In the genomic region with DNA sequence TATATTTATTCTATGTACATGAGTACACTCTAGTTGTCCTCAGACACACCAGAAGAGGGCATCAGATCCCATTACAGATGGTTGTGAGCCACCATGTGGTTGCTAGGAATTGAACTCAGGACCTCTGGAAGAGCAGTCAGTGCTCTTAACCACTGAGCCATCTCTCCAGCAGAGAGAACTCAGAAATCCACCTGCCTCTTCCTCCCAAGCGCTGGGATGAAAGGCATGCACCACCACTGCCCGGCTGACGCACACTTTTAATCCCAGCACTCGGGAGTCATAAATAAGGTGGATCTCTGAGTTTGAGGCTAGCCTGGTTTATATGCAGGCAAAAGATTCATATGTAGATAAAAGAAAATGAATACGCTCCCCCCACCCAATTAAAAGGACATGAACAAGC, we compare ENCODE assay signal across 8 mouse cellular contexts. TPM values are rescaled to one million over a fixed set of nuclear protein-coding genes. Genes with fewer than 3 reads are reported as not detected.
DNase-seq lines count a peak whose midpoint lies in the region; ATAC-seq and TF ChIP-seq lines count a peak whose summit lies in the region.
"Not testable (repeated sequence)": the region's sequence is repeated elsewhere in the genome, so short reads cannot be mapped to it uniquely, and the experiment has no call there.

No protein-coding gene starts in this region.

- DNase-seq in MEL (ENCODE audit: low read depth, low spot score); forebrain, embryonic 11.5 days (ENCODE audit: low spot score); layer of hippocampus, adult 2 months (ENCODE audit: low spot score in 2 of 2); liver, embryonic 14.5 days (ENCODE audit: low read depth in 3 of 3, low spot score in 3 of 3): not testable (repeated sequence)

- H3K27me3 ChIP-seq in MEL (ENCODE audit: control insufficient read depth in 1 of 2, insufficient read depth in 2 of 2, low read length in 2 of 2); forebrain, embryonic 11.5 days (ENCODE audit: control insufficient read depth, insufficient read depth, low read length); heart, embryonic 11.5 days (ENCODE audit: control insufficient read depth, insufficient read depth, low read length); hindbrain, embryonic 15.5 days; liver, embryonic 14.5 days (ENCODE audit: control insufficient read depth, insufficient read depth, low read length); midbrain, embryonic 12.5 days; stomach, embryonic 15.5 days (replicated peaks): not testable (repeated sequence)

- H3K27ac ChIP-seq in MEL (ENCODE audit: control insufficient read depth, low read depth, low read length), result peak overlapping the region; percentile 10; the same call in 1 of the 2 replicates
- H3K27ac ChIP-seq in forebrain, embryonic 11.5 days (ENCODE audit: low read depth, low read length); heart, embryonic 11.5 days (ENCODE audit: low read depth, low read length); liver, embryonic 14.5 days; midbrain, embryonic 12.5 days (replicated peaks): not testable (repeated sequence)
- peak overlapping the region; percentile 34; the same call in 1 of the 2 replicates for H3K27ac ChIP-seq in hindbrain, embryonic 15.5 days (replicated peaks)
- peak overlapping the region; percentile 84 for H3K27ac ChIP-seq in layer of hippocampus, adult 2 months
- H3K27ac ChIP-seq in stomach, embryonic 15.5 days, result 0 out of 2 replicates have a peak overlapping the region, but pooled peaks have one; percentile 31

- not testable (repeated sequence) for H3K9me3 ChIP-seq in MEL (replicated peaks; ENCODE audit: insufficient read depth, low read length); forebrain, embryonic 11.5 days (ENCODE audit: control insufficient read depth, low read length); heart, embryonic 11.5 days (replicated peaks; ENCODE audit: control insufficient read depth, low read length); hindbrain, embryonic 15.5 days; liver, embryonic 14.5 days (ENCODE audit: control insufficient read depth, low read length); midbrain, embryonic 12.5 days; stomach, embryonic 15.5 days

- not testable (repeated sequence) for H3K79me2 ChIP-seq in MEL (ENCODE audit: control insufficient read depth, insufficient read depth, low read length, poor library complexity)

- not testable (repeated sequence) for TF ChIP-seq CTCF in MEL (IDR thresholded peaks at IDR 0.05 in 2 of 3, conservative IDR thresholded peaks at IDR 0.05 in 1 of 3; ENCODE audit: control insufficient read depth in 1 of 3, insufficient read depth in 1 of 3, low read depth in 2 of 3, low read length in 3 of 3, poor library complexity in 1 of 3, severe bottlenecking in 1 of 3); liver, embryonic 14.5 days (IDR thresholded peaks at IDR 0.05; ENCODE audit: low read depth)
- peak; percentile 42 for TF ChIP-seq CTCF in layer of hippocampus, adult 2 months (conservative IDR thresholded peaks at IDR 0.05)

- peak overlapping the region; percentile 63 for H3K9ac ChIP-seq in MEL (ENCODE audit: control insufficient read depth, low read depth, low read length, poor library complexity, severe bottlenecking)
- not testable (repeated sequence) for H3K9ac ChIP-seq in forebrain, embryonic 11.5 days (ENCODE audit: low read length); heart, embryonic 11.5 days (ENCODE audit: low read depth, low read length); hindbrain, embryonic 15.5 days; midbrain, embryonic 12.5 days (replicated peaks); stomach, embryonic 15.5 days
- H3K9ac ChIP-seq in liver, embryonic 14.5 days (replicated peaks), result peak overlapping the region; percentile 24

- peak overlapping the region; percentile 31; the same call in 1 of the 2 replicates for H3K4me2 ChIP-seq in forebrain, embryonic 11.5 days (ENCODE audit: low read depth, low read length, severe bottlenecking)
- H3K4me2 ChIP-seq in heart, embryonic 11.5 days, result peak overlapping the region; percentile 54
- H3K4me2 ChIP-seq in hindbrain, embryonic 15.5 days, result peak overlapping the region; percentile 41
- H3K4me2 ChIP-seq in liver, embryonic 14.5 days (ENCODE audit: low read depth), result peak overlapping the region; percentile 57
- H3K4me2 ChIP-seq in midbrain, embryonic 12.5 days (replicated peaks), result peak overlapping the region; percentile 33
- H3K4me2 ChIP-seq in stomach, embryonic 15.5 days, result peak overlapping the region; percentile 37; the same call in 1 of the 2 replicates

- TF ChIP-seq EP300 in MEL (IDR thresholded peaks at IDR 0.05; ENCODE audit: low read depth in 1 of 2, low read length in 2 of 2); liver, embryonic 14.5 days (IDR thresholded peaks at IDR 0.05; ENCODE audit: low read depth): not testable (repeated sequence)

- not testable (repeated sequence) for TF ChIP-seq RAD21 in MEL (IDR thresholded peaks at IDR 0.05; ENCODE audit: low read depth, low read length)

- WGBS in forebrain, embryonic 11.5 days, result 85% methylated on average over 5 of the region's 5 CpGs
- WGBS in heart, embryonic 11.5 days (ENCODE audit: insufficient replicate concordance), result 79% methylated on average over 5 of the region's 5 CpGs
- WGBS in hindbrain, embryonic 15.5 days, result 91% methylated on average over 5 of the region's 5 CpGs
- 70% methylated on average over 5 of the region's 5 CpGs for WGBS in liver, embryonic 14.5 days (ENCODE audit: insufficient replicate concordance)
- WGBS in midbrain, embryonic 12.5 days, result 85% methylated on average over 5 of the region's 5 CpGs
- 81% methylated on average over 5 of the region's 5 CpGs for WGBS in stomach, embryonic 15.5 days

- peak overlapping the region; percentile 63 to 92 for H3K4me3 ChIP-seq in MEL (ENCODE audit: control insufficient read depth in 1 of 2, insufficient read depth in 1 of 2, low read depth in 2 of 2, low read length in 2 of 2)
- not testable (repeated sequence) for H3K4me3 ChIP-seq in forebrain, embryonic 11.5 days (ENCODE audit: low read depth, low read length)
- peak overlapping the region; percentile 22; the same call in 1 of the 2 replicates for H3K4me3 ChIP-seq in heart, embryonic 11.5 days (ENCODE audit: low read depth, low read length)
- 0 out of 2 replicates have a peak overlapping the region, but pooled peaks have one; percentile 9 for H3K4me3 ChIP-seq in hindbrain, embryonic 15.5 days
- H3K4me3 ChIP-seq in layer of hippocampus, adult 2 months, result peak overlapping the region; percentile 62
- peak overlapping the region in 1 of 2 experiments; percentile 41; a peak in 2 of 4 replicates for H3K4me3 ChIP-seq in liver, embryonic 14.5 days (ENCODE audit: insufficient read depth in 1 of 2, low read depth in 2 of 2, low read length in 2 of 2)
- peak overlapping the region; percentile 23; the same call in 1 of the 2 replicates for H3K4me3 ChIP-seq in midbrain, embryonic 12.5 days
- peak overlapping the region; percentile 21 for H3K4me3 ChIP-seq in stomach, embryonic 15.5 days (replicated peaks)

- TF ChIP-seq POLR2A in MEL (IDR thresholded peaks at IDR 0.05; ENCODE audit: control insufficient read depth in 1 of 2, insufficient read depth in 1 of 2, low read depth in 1 of 2, low read length in 2 of 2, poor library complexity in 1 of 2), result not testable (repeated sequence)

- ATAC-seq in forebrain, embryonic 11.5 days (replicated peaks; ENCODE audit: low FRiP score); heart, embryonic 11.5 days (replicated peaks; ENCODE audit: insufficient number of reproducible peaks, low FRiP score, low TSS enrichment); hindbrain, embryonic 15.5 days (ENCODE audit: low FRiP score, low read depth); liver, embryonic 14.5 days (ENCODE audit: insufficient read depth); midbrain, embryonic 12.5 days (ENCODE audit: low FRiP score, low read depth); stomach, embryonic 15.5 days (ENCODE audit: insufficient read depth, low FRiP score, low read depth): not testable (repeated sequence)

- not testable (repeated sequence) for H3K36me3 ChIP-seq in MEL (ENCODE audit: control insufficient read depth in 1 of 2, insufficient read depth in 2 of 2, low read length in 2 of 2); forebrain, embryonic 11.5 days (ENCODE audit: control insufficient read depth, insufficient read depth, low read length); heart, embryonic 11.5 days (ENCODE audit: control insufficient read depth, insufficient read depth, low read length); hindbrain, embryonic 15.5 days; liver, embryonic 14.5 days (replicated peaks; ENCODE audit: control insufficient read depth, insufficient read depth, low read depth); midbrain, embryonic 12.5 days; stomach, embryonic 15.5 days

- not testable (repeated sequence) for H3K4me1 ChIP-seq in MEL (ENCODE audit: control insufficient read depth in 1 of 2, insufficient read depth in 2 of 2, low read length in 2 of 2); forebrain, embryonic 11.5 days (replicated peaks; ENCODE audit: control insufficient read depth, insufficient read depth, low read length); heart, embryonic 11.5 days (ENCODE audit: control insufficient read depth, insufficient read depth, low read length); hindbrain, embryonic 15.5 days (replicated peaks); liver, embryonic 14.5 days (replicated peaks; ENCODE audit: control insufficient read depth in 2 of 2, insufficient read depth in 2 of 2, low read length in 1 of 2); midbrain, embryonic 12.5 days; stomach, embryonic 15.5 days

RNA-seq across cellular contexts. Expression of a gene that starts 0.5 kb away (rescaled TPM):
- total RNA-seq in MEL (2012; rRNA removed), result 6.7 and 6.9 TPM in 2 replicates
- 10 to 100 TPM in 1 of 2 experiments, not detected in 1; 15.6 TPM for polyA plus RNA-seq in MEL (2012; ENCODE audit: insufficient read depth in 1 of 2, insufficient read length in 2 of 2, low read depth in 1 of 2, low replicate concordance in 2 of 2, missing spikeins in 1 of 2)
- 4.8 and 6.3 TPM in 2 replicates for polyA plus RNA-seq in forebrain, embryonic 11.5 days (2014; fragmentation: Nextera tagmentation; extraction: Ambion mirVana)
- 1.5 and 2.5 TPM in 2 replicates for polyA plus RNA-seq in heart, embryonic 11.5 days (2014; fragmentation: Nextera tagmentation; extraction: Ambion mirVana)
- 12.0 and 15.8 TPM in 2 replicates for polyA plus RNA-seq in hindbrain, embryonic 15.5 days (2015; fragmentation: Nextera tagmentation; extraction: Ambion mirVana)
- total RNA-seq in layer of hippocampus, adult 2 months (2021), result 10 to 100 TPM; 37.1 to 38.0 TPM
- polyA plus RNA-seq in liver, embryonic 14.5 days (2012; rRNA removed), result 3.8 and 3.9 TPM in 2 replicates
- 0.58 and 0.90 TPM in 2 replicates for polyA plus RNA-seq in liver, embryonic 14.5 days (2014; fragmentation: Nextera tagmentation; extraction: Ambion mirVana)
- polyA plus RNA-seq in midbrain, embryonic 12.5 days (2016; fragmentation: Nextera tagmentation; extraction: Ambion mirVana), result 4.1 and 4.7 TPM in 2 replicates
- polyA plus RNA-seq in stomach, embryonic 15.5 days (2015; fragmentation: Nextera tagmentation; extraction: Ambion mirVana), result 5.4 and 5.8 TPM in 2 replicates

RNA-seq across cellular contexts. Expression of a gene that starts 23.0 kb away (rescaled TPM):
- 7.9 and 8.5 TPM in 2 replicates for total RNA-seq in MEL (2012; rRNA removed)
- polyA plus RNA-seq in MEL (2012; ENCODE audit: insufficient read depth in 1 of 2, insufficient read length in 2 of 2, low read depth in 1 of 2, low replicate concordance in 2 of 2, missing spikeins in 1 of 2), result 10 to 100 TPM in 1 of 2 experiments, not detected in 1; 12.0 TPM
- polyA plus RNA-seq in forebrain, embryonic 11.5 days (2014; fragmentation: Nextera tagmentation; extraction: Ambion mirVana), result 17.2 and 17.8 TPM in 2 replicates
- polyA plus RNA-seq in heart, embryonic 11.5 days (2014; fragmentation: Nextera tagmentation; extraction: Ambion mirVana), result 11.4 and 13.9 TPM in 2 replicates
- polyA plus RNA-seq in hindbrain, embryonic 15.5 days (2015; fragmentation: Nextera tagmentation; extraction: Ambion mirVana), result 14.2 and 14.9 TPM in 2 replicates
- 1 to 10 TPM; 9.1 to 9.7 TPM for total RNA-seq in layer of hippocampus, adult 2 months (2021)
- 3.2 and 3.3 TPM in 2 replicates for polyA plus RNA-seq in liver, embryonic 14.5 days (2012; rRNA removed)
- polyA plus RNA-seq in liver, embryonic 14.5 days (2014; fragmentation: Nextera tagmentation; extraction: Ambion mirVana), result 3.1 and 4.0 TPM in 2 replicates
- polyA plus RNA-seq in midbrain, embryonic 12.5 days (2016; fragmentation: Nextera tagmentation; extraction: Ambion mirVana), result 18.3 and 19.1 TPM in 2 replicates
- 14.7 and 18.7 TPM in 2 replicates for polyA plus RNA-seq in stomach, embryonic 15.5 days (2015; fragmentation: Nextera tagmentation; extraction: Ambion mirVana)

RNA-seq across cellular contexts. Expression of a gene that starts 47.5 kb away (rescaled TPM):
- 0.12 and 0.13 TPM in 2 replicates for total RNA-seq in MEL (2012; rRNA removed)
- under 1 TPM in 1 of 2 experiments, not detected in 1; 0.19 TPM for polyA plus RNA-seq in MEL (2012; ENCODE audit: insufficient read depth in 1 of 2, insufficient read length in 2 of 2, low read depth in 1 of 2, low replicate concordance in 2 of 2, missing spikeins in 1 of 2)
- polyA plus RNA-seq in forebrain, embryonic 11.5 days (2014; fragmentation: Nextera tagmentation; extraction: Ambion mirVana), result 11.6 and 15.7 TPM in 2 replicates
- 1.7 and 3.0 TPM in 2 replicates for polyA plus RNA-seq in heart, embryonic 11.5 days (2014; fragmentation: Nextera tagmentation; extraction: Ambion mirVana)
- polyA plus RNA-seq in hindbrain, embryonic 15.5 days (2015; fragmentation: Nextera tagmentation; extraction: Ambion mirVana), result 2.2 TPM in 2 replicates
- 1 to 10 TPM; 1.6 to 1.8 TPM for total RNA-seq in layer of hippocampus, adult 2 months (2021)
- polyA plus RNA-seq in liver, embryonic 14.5 days (2012; rRNA removed), result 0.45 and 0.52 TPM in 2 replicates
- 0.10 and 0.35 TPM in 2 replicates for polyA plus RNA-seq in liver, embryonic 14.5 days (2014; fragmentation: Nextera tagmentation; extraction: Ambion mirVana)
- polyA plus RNA-seq in midbrain, embryonic 12.5 days (2016; fragmentation: Nextera tagmentation; extraction: Ambion mirVana), result 6.7 and 9.5 TPM in 2 replicates
- 138 and 228 TPM in 2 replicates for polyA plus RNA-seq in stomach, embryonic 15.5 days (2015; fragmentation: Nextera tagmentation; extraction: Ambion mirVana)
